Mouse (Mus musculus) hindbrain, embryonic 15.5 days (tissue): ENCODE measurements around the gene Tm2d1. TPM values are rescaled to one million over a fixed set of nuclear protein-coding genes. Genes with fewer than 3 reads are reported as not detected.
A peak's percentile ranks its signal among the peaks of the same experiment; 100 is the strongest.
"Not testable (repeated sequence)": the region's sequence is repeated elsewhere in the genome, so short reads cannot be mapped to it uniquely, and the experiment has no call there.

ENCODE experiments used
- ATAC-seq: fragments of 200-750 bp; cut with Nextera tagmentation; 2 replicates; pipeline ENCODE4 v1.8.0; 2017; ENCODE audit warnings: low read depth, moderate number of reproducible peaks, moderate TSS enrichment; ENCODE audit not compliant: low FRiP score
- H3K27ac ChIP-seq: fragments of 300-500 bp; sonication (generic); replicated peaks from 2 replicates; pipeline ENCODE4 v1.5.1; 2015; ENCODE audit warnings: mild to moderate bottlenecking, inconsistent platforms
- H3K27me3 ChIP-seq: fragments of 300-500 bp; sonication (generic); 2 replicates; pipeline ENCODE4 v1.6.1; 2015; ENCODE audit warnings: control low read depth, inconsistent platforms
- H3K36me3 ChIP-seq: fragments of 300-500 bp; sonication (generic); 2 replicates; pipeline ENCODE4 v1.6.1; 2015; ENCODE audit warnings: control low read depth, inconsistent platforms
- H3K4me1 ChIP-seq: fragments of 300-500 bp; sonication (generic); replicated peaks from 2 replicates; pipeline ENCODE4 v1.6.1; 2015; ENCODE audit warnings: control low read depth, inconsistent platforms
- H3K4me2 ChIP-seq: fragments of 300-500 bp; sonication (generic); 2 replicates; pipeline ENCODE4 v1.6.1; 2015; ENCODE audit warnings: moderate library complexity, mild to moderate bottlenecking, inconsistent platforms
- H3K4me3 ChIP-seq: fragments of 300-500 bp; sonication (generic); 2 replicates; pipeline ENCODE4 v1.5.1; 2015; ENCODE audit warnings: mild to moderate bottlenecking, inconsistent platforms
- H3K9ac ChIP-seq: fragments of 300-500 bp; sonication (generic); 2 replicates; pipeline ENCODE4 v1.6.1; 2015; ENCODE audit warnings: inconsistent platforms
- H3K9me3 ChIP-seq: fragments of 300-500 bp; sonication (generic); 2 replicates; pipeline ENCODE4 v1.6.1; 2016; ENCODE audit warnings: control low read depth, inconsistent platforms
- WGBS: fragments of 180-500 bp; shearing (Covaris S2); methylation state at CpG from one replicate; pipeline ENCODE4 v1.1.7; 2015; 5-methylcytosine and 5-hydroxymethylcytosine counted together
- polyA plus RNA-seq: library from polyadenylated mRNA; unstranded; fragments of >200 nt; fragmentation: Nextera tagmentation; extraction: Ambion mirVana; gene quantifications from 2 replicates; pipeline ENCODE4 v1.2.1, GENCODE M21; 2015

Gene Tm2d1
- polyA plus RNA-seq, result 135 and 137 TPM in 2 replicates

DNA sequence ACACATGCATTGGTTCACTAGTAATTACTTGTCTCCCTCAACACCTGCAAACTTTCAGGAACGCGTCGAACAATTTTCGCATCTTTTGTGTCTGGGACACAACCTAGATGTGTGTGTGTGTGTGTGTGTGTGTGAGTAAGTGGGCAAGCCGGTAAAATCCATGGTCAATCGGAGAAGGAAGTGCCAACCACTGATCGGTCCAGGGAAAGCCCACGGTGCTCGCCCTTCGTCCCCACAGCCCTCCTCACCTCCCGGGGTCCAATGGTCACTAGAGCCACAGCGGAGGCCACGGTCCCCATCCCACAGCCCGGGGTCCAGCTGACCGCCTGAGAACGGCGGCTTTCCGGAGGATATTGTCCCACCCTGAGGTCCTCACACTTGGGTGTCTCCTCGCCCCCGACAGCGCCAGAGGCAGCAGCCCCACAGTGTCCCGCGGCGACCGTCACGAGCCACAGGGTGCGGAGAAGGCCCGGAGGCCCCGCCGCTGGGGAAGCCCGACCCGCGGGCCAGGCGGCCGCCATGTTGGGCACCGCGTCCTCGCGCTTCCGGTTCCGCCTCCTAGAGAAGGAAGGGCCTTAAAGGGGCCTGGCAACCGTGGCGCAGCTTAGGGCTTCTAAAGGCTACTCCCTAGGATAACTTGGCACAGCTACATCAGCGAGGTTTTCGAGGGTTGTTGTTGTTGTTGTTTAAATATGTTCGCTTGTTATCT, at the start of gene Tm2d1:
Gene Tm2d1 (minus strand): TSS at position 591 of the 709 bp plus-strand sequence.
- Histone ChIP-seq H3K4me1 (peaks cover 12% of the 10 kb centered on the region), H3K4me3 (peak within 1 kb of the TSS; percentile 58), H3K27ac (peak within 1 kb of the TSS; percentile 52), H3K36me3 (no peaks in the 10 kb centered on the region), H3K27me3 (no peaks in the 10 kb centered on the region), H3K4me2 (peak within 1 kb of the TSS; percentile 59), H3K9me3 (no peaks in the 10 kb centered on the region), H3K9ac (peak within 1 kb of the TSS; percentile 70)
- ATAC-seq, result peak; percentile 96
- WGBS, result under 1% methylated on average over 46 of the region's 46 CpGs

DNA sequence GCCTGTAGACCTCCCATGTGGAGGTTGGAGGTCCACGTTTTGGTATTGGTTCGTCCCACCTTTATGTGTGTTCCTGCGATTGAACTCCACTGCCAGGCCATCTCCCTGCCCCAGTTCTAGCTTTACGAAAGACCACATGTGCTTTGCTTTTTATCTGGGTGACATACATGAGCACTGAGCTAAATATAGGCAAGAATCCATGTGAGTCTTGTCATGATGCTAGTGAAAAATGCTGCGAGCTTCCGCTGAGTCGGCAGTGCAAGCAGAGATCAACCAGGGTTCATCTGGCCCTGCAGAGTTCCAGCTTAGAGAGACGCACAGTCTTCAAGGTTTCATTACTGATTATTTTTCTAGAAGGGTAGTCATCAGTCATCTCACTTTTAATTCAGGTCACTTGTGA, 45.3 kb upstream of the Tm2d1 start:
- WGBS, result 80% methylated on average over 8 of the region's 8 CpGs
- Histone ChIP-seq H3K36me3 (peaks cover 5% of the 10 kb centered on the region), H3K27ac (no peak overlapping the region), H3K4me2 (no peak overlapping the region), H3K9ac (no peak overlapping the region), H3K27me3 (no peaks in the 10 kb centered on the region), H3K9me3 (no peaks in the 10 kb centered on the region), H3K4me1 (no peaks in the 10 kb centered on the region), H3K4me3 (no peak overlapping the region)
- ATAC-seq, result no peak

DNA sequence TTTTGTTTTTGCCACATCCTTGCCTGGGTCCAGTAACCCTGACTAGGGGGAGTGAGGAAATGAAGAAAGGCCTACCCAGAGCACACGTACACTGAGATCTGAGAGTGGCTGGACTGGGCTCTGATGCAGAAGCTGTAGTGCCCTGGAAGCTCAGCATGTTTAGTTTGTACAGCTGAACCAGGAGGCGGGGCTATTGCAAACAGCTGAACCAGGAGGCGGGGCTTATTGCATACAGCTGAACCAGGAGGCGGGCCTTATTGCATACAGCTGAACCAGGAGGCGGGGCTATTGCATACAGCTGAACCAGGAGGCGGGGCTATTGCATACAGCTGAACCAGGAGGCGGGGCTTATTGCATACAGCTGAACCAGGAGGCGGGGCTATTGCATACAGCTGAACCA, 32.0 kb upstream of the Tm2d1 start:
- H3K9ac ChIP-seq, H3K4me3 ChIP-seq, H3K27ac ChIP-seq, ATAC-seq, H3K4me2 ChIP-seq, H3K9me3 ChIP-seq, H3K27me3 ChIP-seq, H3K4me1 ChIP-seq, H3K36me3 ChIP-seq: not testable (repeated sequence)
- 97% methylated on average over 8 of the region's 8 CpGs for WGBS

DNA sequence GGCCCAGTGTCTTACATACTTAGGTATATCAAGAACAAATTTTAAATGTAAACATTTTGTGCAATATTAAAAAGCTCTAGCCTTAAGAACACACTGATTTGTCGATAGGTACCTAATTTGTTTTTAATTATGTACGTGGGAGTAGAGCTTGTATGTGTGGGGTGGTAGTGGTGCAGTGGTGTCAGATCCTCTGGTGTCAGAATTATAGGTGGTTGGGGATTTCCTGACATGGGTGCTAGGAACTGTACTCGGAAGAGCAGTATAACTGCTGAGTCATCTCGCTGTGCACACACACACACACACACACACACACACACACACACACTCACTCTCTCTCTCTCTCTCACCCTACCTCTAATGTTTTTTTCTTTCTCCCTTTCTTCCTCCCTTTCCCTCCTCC, 25.3 kb upstream of the Tm2d1 start:
- Histone ChIP-seq H3K4me2 (no peak overlapping the region), H3K9me3 (no peaks in the 10 kb centered on the region), H3K27ac (no peak overlapping the region), H3K9ac (no peak overlapping the region), H3K36me3 (peaks cover 15% of the 10 kb centered on the region), H3K4me3 (no peak overlapping the region), H3K27me3 (no peaks in the 10 kb centered on the region), H3K4me1 (no peaks in the 10 kb centered on the region)
- no peak for ATAC-seq
- WGBS, result 93% methylated on average over 4 of the region's 4 CpGs

DNA sequence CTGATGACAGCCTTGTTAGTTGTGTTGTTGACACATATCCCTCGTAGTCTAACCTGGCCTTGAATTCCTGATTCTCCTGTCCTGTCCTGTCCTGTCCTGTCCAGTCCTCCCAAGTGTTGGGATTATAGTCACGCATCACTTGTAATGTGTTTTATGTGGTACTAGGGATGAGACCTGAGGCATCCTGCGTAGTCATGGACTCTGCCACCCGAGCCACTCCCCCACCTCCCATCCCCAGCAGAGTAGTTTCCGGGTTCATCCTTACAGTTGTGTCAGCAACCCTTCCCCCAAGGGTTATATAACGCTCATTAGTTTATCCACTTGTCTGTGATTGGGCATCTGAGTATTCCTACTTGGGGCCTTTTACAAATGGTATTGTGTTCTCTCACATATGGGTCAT, 21.3 kb upstream of the Tm2d1 start:
- no peaks in the 10 kb centered on the region for H3K36me3 ChIP-seq
- no peak overlapping the region for H3K4me3 ChIP-seq
- no peak overlapping the region for H3K27ac ChIP-seq
- H3K9ac ChIP-seq, result no peak overlapping the region
- no peaks in the 10 kb centered on the region for H3K27me3 ChIP-seq
- no peaks in the 10 kb centered on the region for H3K9me3 ChIP-seq
- no peak for ATAC-seq
- no peaks in the 10 kb centered on the region for H3K4me1 ChIP-seq
- 91% methylated on average over 6 of the region's 6 CpGs for WGBS
- H3K4me2 ChIP-seq, result no peak overlapping the region

DNA sequence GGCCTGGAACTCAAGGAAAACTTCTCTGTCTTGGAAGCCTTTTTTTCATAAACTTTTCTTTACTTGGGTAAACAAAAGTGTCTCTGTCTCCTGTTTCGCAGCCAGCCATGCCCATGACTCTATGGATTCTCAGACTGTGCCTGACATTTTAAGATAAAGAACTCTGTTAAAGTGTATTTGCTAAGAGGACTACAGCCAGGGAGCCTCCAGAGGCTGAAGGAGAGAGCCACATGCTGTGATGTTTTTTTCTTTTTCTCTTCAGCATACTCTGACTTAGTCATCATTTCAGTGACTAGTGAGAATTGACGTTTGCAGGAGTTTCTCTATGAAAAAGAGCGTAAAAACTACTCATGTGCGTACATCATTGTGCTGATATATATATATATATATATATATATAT, 20.4 kb upstream of the Tm2d1 start:
- H3K9ac ChIP-seq, result no peak overlapping the region
- 74% methylated on average over 4 of the region's 4 CpGs for WGBS
- no peak overlapping the region for H3K27ac ChIP-seq
- no peaks in the 10 kb centered on the region for H3K27me3 ChIP-seq
- H3K36me3 ChIP-seq, result no peaks in the 10 kb centered on the region
- H3K4me2 ChIP-seq, result no peak overlapping the region
- no peak overlapping the region for H3K4me3 ChIP-seq
- no peaks in the 10 kb centered on the region for H3K9me3 ChIP-seq
- no peaks in the 10 kb centered on the region for H3K4me1 ChIP-seq
- ATAC-seq, result no peak

DNA sequence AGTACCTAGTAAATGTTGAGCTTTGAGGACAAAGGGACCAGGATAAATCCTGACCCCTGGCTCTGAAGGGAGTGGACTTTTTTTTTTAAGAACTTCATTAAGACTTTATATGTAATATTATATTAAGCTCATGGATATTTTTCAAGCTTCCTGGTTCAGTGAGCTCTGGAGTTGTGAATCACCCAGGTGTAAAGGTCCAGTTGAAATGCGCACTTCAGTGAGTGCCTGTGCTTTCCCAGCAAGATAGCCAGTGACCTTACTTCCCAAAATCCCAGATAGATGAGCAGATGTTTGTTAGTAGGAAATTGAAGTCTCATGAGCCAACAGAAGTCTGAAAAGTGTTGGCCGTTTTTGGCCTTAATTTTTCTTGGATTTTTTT, 18.5 kb upstream of the Tm2d1 start:
- no peaks in the 10 kb centered on the region for H3K36me3 ChIP-seq
- H3K4me3 ChIP-seq, result no peak overlapping the region
- 89% methylated on average over 2 of the region's 2 CpGs for WGBS
- H3K9ac ChIP-seq, result no peak overlapping the region
- H3K27me3 ChIP-seq, result no peaks in the 10 kb centered on the region
- no peak overlapping the region for H3K4me2 ChIP-seq
- no peak for ATAC-seq
- no peaks in the 10 kb centered on the region for H3K9me3 ChIP-seq
- peaks cover under 1% of the 10 kb centered on the region for H3K4me1 ChIP-seq
- no peak overlapping the region for H3K27ac ChIP-seq

DNA sequence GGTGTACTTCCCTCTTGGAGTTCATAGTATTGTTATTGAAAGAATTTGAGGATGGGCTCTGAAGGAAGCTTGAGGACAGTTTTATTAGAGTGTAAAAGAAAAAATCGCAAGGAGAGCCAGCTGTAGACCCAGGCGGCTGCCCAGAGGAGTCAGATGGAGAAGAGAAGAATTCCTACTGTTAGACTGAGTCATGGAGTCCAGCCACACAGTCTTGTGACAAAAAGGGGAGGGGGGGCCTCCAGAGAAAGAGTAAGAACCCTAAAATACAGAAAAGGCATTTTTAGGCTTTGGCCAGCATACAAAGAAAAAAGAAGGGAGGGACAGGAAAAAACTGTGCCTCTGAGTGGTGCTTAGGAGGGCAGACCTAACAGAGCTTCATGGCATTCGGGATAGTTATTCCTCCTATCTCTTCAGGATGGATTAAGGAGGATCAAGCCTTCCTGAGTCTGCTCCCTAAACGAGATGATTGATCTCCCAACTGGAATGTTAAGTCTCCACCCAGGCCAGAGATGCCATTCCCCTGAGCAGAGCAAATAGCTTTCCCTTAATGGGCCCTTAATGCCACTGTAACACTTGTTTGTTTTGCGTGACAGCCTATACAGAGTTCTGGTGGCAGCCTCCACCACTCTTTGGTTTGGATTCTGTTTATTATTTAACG, 17.9 kb upstream of the Tm2d1 start:
- H3K4me2 ChIP-seq, result no peak overlapping the region
- H3K9me3 ChIP-seq, result no peaks in the 10 kb centered on the region
- WGBS, result 53% methylated on average over 6 of the region's 6 CpGs
- no peak overlapping the region for H3K4me3 ChIP-seq
- peaks cover 5% of the 10 kb centered on the region for H3K4me1 ChIP-seq
- no peak overlapping the region for H3K27ac ChIP-seq
- no peaks in the 10 kb centered on the region for H3K27me3 ChIP-seq
- no peaks in the 10 kb centered on the region for H3K36me3 ChIP-seq
- ATAC-seq, result no peak
- no peak overlapping the region for H3K9ac ChIP-seq

DNA sequence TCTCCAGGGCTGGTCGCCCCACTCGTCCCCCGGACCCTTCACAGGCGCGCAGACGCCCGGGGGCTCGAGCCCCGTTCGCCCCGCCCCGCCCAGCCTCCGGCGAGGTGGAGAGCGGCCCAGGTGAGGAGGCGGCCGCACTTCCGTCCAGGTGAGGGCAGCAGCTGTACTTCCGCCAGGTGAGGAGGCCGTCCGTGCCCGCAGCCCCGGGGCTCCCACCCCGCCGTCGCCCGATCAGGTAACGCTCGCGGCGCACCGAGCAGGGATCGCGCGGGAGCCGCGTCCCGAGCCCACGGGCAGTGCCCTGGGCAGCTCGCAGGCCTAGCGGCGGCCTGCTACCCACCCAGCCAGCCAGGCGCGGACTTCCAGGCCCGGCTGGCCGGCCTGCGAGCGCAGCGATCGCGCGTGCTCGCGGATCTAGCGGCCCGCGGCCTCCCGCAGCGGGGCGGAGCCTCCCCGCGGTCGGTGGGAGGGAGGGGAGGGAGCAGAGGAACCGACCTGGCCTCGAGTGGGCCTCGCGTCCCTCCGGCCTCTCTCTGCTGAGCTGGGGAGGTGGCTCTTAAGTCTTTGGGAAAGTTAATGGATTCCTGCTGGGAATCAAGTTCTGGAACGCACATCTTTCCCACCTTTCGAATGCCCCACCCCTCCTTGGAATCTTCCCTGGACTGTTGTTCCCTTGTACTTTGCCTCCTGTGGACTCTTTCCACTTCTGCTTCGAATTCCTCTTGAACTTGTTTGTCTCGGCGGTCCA, 12.8 kb upstream of the Tm2d1 start, which contains the start of gene Patj:
Gene Patj (plus strand): TSS at position 96 of the 748 bp plus-strand sequence.
- H3K27me3 ChIP-seq, result no peaks in the 10 kb centered on the region
- H3K9me3 ChIP-seq, result no peaks in the 10 kb centered on the region
- peaks cover 5% of the 10 kb centered on the region for H3K4me1 ChIP-seq
- H3K27ac ChIP-seq, result peak within 1 kb of the TSS; percentile 82
- ATAC-seq, result peak; percentile 92
- peak within 1 kb of the TSS; percentile 84 for H3K9ac ChIP-seq
- under 1% methylated on average over 72 of the region's 73 CpGs for WGBS
- no peaks in the 10 kb centered on the region for H3K36me3 ChIP-seq
- peak within 1 kb of the TSS; percentile 55 for H3K4me3 ChIP-seq
- peak within 1 kb of the TSS; percentile 65 for H3K4me2 ChIP-seq

DNA sequence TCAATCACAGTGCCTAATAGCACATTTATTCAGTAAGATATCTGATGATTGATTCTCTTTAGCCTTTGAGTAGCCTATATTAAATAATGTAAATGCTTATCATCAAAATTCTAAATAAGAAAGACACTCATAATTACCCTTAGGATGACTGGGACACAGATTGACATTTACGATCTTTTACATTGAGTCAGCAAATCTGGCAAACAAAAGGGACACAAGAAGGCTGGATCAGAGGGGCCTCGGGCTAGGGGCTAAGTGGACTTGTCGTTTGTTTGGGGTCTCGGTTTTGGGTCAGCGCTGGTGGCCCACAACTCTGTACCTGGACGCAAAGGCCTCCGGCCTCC, 12.2 kb upstream of the Tm2d1 start:
- WGBS, result 3% methylated on average over 7 of the region's 7 CpGs
- Histone ChIP-seq H3K4me1 (peaks cover 5% of the 10 kb centered on the region), H3K9ac (peak overlapping the region; percentile 84), H3K4me2 (peak overlapping the region; percentile 65), H3K36me3 (no peaks in the 10 kb centered on the region), H3K27me3 (no peaks in the 10 kb centered on the region), H3K9me3 (no peaks in the 10 kb centered on the region), H3K27ac (peak overlapping the region; percentile 82), H3K4me3 (peak overlapping the region; percentile 55)
- no peak; the same call in 1 of the 2 replicates for ATAC-seq

DNA sequence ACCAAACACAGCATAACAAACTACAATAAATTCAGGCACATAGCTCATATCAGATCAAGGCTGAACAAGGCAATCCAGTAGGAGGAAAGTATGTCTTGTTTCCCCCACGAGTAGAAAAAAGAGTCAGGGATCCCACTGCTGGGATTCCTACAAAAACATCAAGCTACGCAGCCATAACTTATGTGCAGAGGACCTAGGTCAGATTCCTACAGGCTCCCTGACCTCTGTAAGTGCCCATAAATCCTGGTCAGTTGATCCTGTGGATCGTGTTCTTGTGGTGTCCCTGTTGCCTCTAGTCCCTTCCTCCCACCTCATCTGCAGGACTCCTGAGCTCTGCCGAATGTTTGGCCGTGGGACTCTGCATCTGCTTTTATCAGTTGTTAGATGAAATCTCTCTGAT, 1.9 kb upstream of the Tm2d1 start:
- ATAC-seq, result no peak
- no peaks in the 10 kb centered on the region for H3K36me3 ChIP-seq
- 73% methylated on average over 5 of the region's 5 CpGs for WGBS

DNA sequence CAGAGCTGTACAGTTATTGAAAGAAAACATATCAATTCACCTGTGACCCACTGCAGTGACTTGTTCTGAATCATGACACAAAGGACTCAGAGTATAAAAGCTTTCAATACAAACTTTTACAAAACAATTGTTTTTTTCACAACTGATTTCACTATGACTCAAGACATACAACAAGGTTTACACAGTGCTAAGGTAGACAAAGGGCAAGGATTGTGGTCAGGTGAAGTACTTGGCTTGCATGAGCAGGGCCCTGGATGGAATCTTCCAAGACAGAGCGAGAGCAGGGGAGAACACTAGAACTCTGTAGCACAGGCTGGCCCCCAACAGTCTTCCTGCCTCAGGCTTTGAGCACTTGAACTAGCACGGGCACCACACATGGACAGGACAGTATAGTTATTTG, 6.2 kb downstream of the Tm2d1 start:
- Histone ChIP-seq H3K4me3 (no peak overlapping the region), H3K4me2 (no peak overlapping the region), H3K36me3 (0 out of 2 replicates have a peak, but pooled peaks cover 4% of the 10 kb centered on the region), H3K9ac (no peak overlapping the region), H3K9me3 (no peaks in the 10 kb centered on the region), H3K27me3 (no peaks in the 10 kb centered on the region), H3K27ac (no peak overlapping the region), H3K4me1 (peaks cover 8% of the 10 kb centered on the region)
- ATAC-seq, result no peak
- 96% methylated on average over 2 of the region's 2 CpGs for WGBS

More for the DNA sequence above, 1.9 kb upstream of the Tm2d1 start:
- H3K9ac ChIP-seq, result no peak overlapping the region
- no peak overlapping the region for H3K4me2 ChIP-seq
- no peaks in the 10 kb centered on the region for H3K27me3 ChIP-seq
- no peak overlapping the region for H3K27ac ChIP-seq
- peaks cover 12% of the 10 kb centered on the region for H3K4me1 ChIP-seq
- no peak overlapping the region for H3K4me3 ChIP-seq
- H3K9me3 ChIP-seq, result no peaks in the 10 kb centered on the region
